Mouse (Mus musculus) brain, embryonic 14.5 days (tissue): ENCODE measurements at regions not wholly inside any gene's neighbourhood (a gene's known extent, or its start where the extent isn't known, plus 50 kb on each side); places are given as distances from the start of the nearest gene placed in this dataset.
"Not testable (repeated sequence)": the region's sequence is repeated elsewhere in the genome, so short reads cannot be mapped to it uniquely, and the experiment has no call there.

Experiments used
- DNase-seq: peaks from one replicate; pipeline ENCODE4 v3.0.0-alpha.2; 2011; ENCODE audit warnings: low read depth
- CTCF ChIP-seq: fragments of 200-500 bp; IDR thresholded peaks from 2 replicates; pipeline ENCODE4 v1.5.1; 2012; ENCODE audit warnings: inconsistent platforms, mild to moderate bottlenecking, moderate library complexity, borderline replicate concordance; ENCODE audit not compliant: insufficient read depth, insufficient read length; ENCODE audit errors: extremely low read depth
- POLR2A ChIP-seq: fragments of 200-500 bp; IDR thresholded peaks from 2 replicates; pipeline ENCODE4 v1.6.1; 2012; ENCODE audit warnings: mild to moderate bottlenecking, inconsistent platforms, borderline replicate concordance; ENCODE audit not compliant: poor library complexity, insufficient read depth, insufficient read length, severe bottlenecking; ENCODE audit errors: extremely low read depth

- TF ChIP-seq CTCF (no peak), POLR2A (no peak)
- DNase-seq, result no peak
Observed at GRCm38 (mm10) chr5:14309981-14310380, 204.7 kb upstream of the Pclo start.

- TF ChIP-seq CTCF, result no peak
- no peak for TF ChIP-seq POLR2A
- no peak for DNase-seq
Observed at GRCm38 (mm10) chr5:14311729-14312128, 203.0 kb upstream of the Pclo start.

GRCm38 (mm10) chr5:14320216-14320615 is 194.5 kb upstream of the Pclo start:
- DNase-seq, result peak; percentile 26
- TF ChIP-seq CTCF, result no peak
- no peak for TF ChIP-seq POLR2A

GRCm38 (mm10) chr5:14322000-14322399 is 192.7 kb upstream of the Pclo start:
- no peak for TF ChIP-seq CTCF
- no peak for TF ChIP-seq POLR2A
- DNase-seq, result no peak

GRCm38 (mm10) chr5:14360446-14360845 is 154.3 kb upstream of the Pclo start:
- no peak for DNase-seq
- TF ChIP-seq POLR2A (no peak), CTCF (no peak)

- TF ChIP-seq CTCF, result peak; percentile 76; the same call in 1 of the 2 replicates
- no peak for TF ChIP-seq POLR2A
Observed at GRCm38 (mm10) chr5:14389184-14389890, 125.4 kb upstream of the Pclo start.

GRCm38 (mm10) chr5:14391793-14392192 is 122.9 kb upstream of the Pclo start:
- TF ChIP-seq POLR2A (no peak), CTCF (no peak)
- no peak for DNase-seq

More at GRCm38 (mm10) chr5:14389184-14389890, 125.4 kb upstream of the Pclo start:
- peak; percentile 78 for DNase-seq

- DNase-seq, result not testable (repeated sequence)
Observed at GRCm38 (mm10) chr5:14403381-14403780, 111.3 kb upstream of the Pclo start.

- DNase-seq, result no peak
- no peak for TF ChIP-seq POLR2A
Observed at GRCm38 (mm10) chr5:14404344-14404743, 110.4 kb upstream of the Pclo start.

GRCm38 (mm10) chr5:14415234-14415862 is 99.4 kb upstream of the Pclo start:
- TF ChIP-seq CTCF (no peak), POLR2A (no peak)
- DNase-seq, result peak; percentile 25

- peak; percentile 3 for DNase-seq
- TF ChIP-seq POLR2A, result no peak
- no peak for TF ChIP-seq CTCF
Observed at GRCm38 (mm10) chr5:14453082-14453481, 61.6 kb upstream of the Pclo start.
